Mouse (Mus musculus) ES-E14 (cell line): ENCODE results near the gene Xbp1.

ENCODE experiments used
- MAFK ChIP-seq: IDR thresholded peaks from 2 replicates; pipeline ENCODE4 v1.6.1; 2014; ENCODE audit warnings: mild to moderate bottlenecking, low read depth, low read length, inconsistent platforms; ENCODE audit not compliant: insufficient read depth
- ZC3H11A ChIP-seq: IDR thresholded peaks from 2 replicates; pipeline ENCODE4 v1.6.1; 2012; ENCODE audit warnings: low read depth, mild to moderate bottlenecking, inconsistent platforms, low read length, borderline replicate concordance
- ZNF384 ChIP-seq: IDR thresholded peaks from 2 replicates; pipeline ENCODE4 v1.6.1; 2012; ENCODE audit warnings: low read depth, low read length, inconsistent platforms

GRCm38 (mm10) chr11:5521516-5522291 lies 1.2 kb downstream of the Xbp1 start:
- TF ChIP-seq MAFK (no peak), ZC3H11A (no peak), ZNF384 (no peak)
